Mouse (Mus musculus) Patski (cell line): ENCODE results near the gene Lexm. TPM values are rescaled to one million over a fixed set of nuclear protein-coding genes. Genes with fewer than 3 reads are reported as not detected.

Source experiments
- ATAC-seq: fragments of 100-300 bp; one replicate; pipeline ENCODE4 v1.8.0; 2021
- CTCF ChIA-PET: fragments of 350-600 bp; sonication (Branson Sonifier 250); formaldehyde crosslinking; loops from one replicate; lab custom pipeline; 2022; ENCODE audit warnings: inconsistent platforms; lab: Charles Lee
- POLR2A ChIA-PET: fragments of 350-600 bp; sonication (Branson Sonifier 250); formaldehyde crosslinking; loops from one replicate; lab custom pipeline; 2022; ENCODE audit warnings: antibody characterized with exemption, inconsistent platforms; lab: Charles Lee
- DNase-seq: peaks from one replicate; pipeline ENCODE4 v3.0.0-alpha.2; 2011; ENCODE audit warnings: low read depth, low spot score
- H3K27me3 ChIP-seq: fragments of 371-371 bp; one replicate; pipeline ENCODE4 v1.5.1; 2021
- CTCF ChIP-seq: fragments of 100-300 bp; IDR thresholded peaks from one replicate; pipeline ENCODE4 v1.5.1; 2021
- in situ Hi-C: fragments of 300-500 bp; cut with MboI; formaldehyde crosslinking; loops from 3 replicates; pipeline ENCODE4 v1.11.1; 2018; ENCODE audit warnings: low pct_unique_long_range_greater_than_20kb, mixed read lengths
- polyA plus RNA-seq: library from polyadenylated mRNA; unstranded; gene quantifications from one replicate; pipeline ENCODE4 v1.2.3, GENCODE M21; 2021

Lexm gene
- polyA plus RNA-seq, 1 experiment from 2014 or later: not detected

DNA sequence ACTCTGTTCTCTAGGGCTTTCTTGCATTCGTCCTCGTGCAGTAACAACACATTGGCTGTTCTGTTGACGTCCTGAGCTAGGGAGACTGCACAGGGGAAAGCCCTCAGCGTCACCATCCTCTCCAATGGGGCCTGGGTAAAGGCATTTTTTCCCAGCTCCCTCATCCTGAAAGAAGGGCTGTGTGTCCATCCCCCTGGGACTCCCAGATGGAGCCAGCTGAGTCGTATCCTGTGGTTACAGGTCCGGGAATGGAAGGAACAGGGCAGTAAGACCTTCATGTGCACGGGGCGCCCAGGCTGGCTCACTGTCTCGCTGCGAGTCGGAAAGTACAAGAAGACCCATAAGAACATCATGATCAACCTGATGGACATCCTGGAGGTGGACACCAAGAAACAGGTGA lies 52.9 kb downstream of the Lexm start:
- no peaks in the 10 kb centered on the region for H3K27me3 ChIP-seq
- no peak for TF ChIP-seq CTCF
- in situ Hi-C loops: no loop called here
- ChIA-PET CTCF (no interaction called here), POLR2A (no interaction called here)
- ATAC-seq: no peak
- DNase-seq: no peak

DNA sequence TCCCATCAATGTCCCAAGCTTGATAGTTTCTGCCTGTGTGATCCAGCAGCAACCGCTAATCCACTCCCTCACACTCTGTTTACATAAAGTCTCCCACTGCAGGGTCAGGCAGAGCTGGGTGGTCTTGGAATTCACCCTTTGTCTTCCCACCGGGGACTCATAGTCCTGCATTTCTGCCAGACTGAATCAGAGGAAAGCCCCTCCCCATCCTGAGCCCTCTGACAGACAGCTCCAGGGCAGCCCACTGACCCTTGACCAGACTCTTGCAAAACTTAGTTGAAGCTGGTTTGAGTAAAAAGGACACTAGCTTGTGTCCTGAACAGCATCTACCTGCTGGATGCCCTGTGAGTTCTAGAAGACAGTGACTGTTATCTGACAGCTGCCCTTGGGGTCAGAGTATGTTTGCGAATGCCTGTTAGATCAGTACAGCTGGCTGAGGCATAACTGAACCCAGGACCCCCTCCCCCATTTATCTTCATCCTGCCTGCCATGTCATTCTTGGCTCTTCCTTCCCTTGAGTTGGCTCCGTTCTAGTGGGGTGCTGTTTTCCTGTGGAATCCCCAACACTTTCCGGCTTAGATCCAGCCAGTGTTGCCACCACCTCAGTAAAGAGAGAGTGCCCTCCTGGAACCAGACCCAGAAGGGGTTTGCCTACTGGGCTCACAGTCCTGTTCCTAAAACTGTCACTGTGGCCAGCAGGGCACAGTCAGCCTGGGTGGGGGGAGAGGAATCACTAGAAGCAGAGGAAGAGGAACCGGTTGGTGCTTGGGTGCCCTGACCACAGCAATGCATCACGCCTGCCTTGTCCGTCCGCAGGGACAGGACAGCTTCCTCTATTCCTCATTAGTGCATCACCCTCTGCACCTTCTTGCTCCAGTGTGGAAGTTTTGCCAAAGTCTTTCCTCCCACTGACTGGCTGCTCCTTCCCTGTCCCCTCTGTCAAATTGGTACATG lies 53.9 kb downstream of the Lexm start:
- ATAC-seq (no peak), DNase-seq (no peak)
- no peak for TF ChIP-seq CTCF
- in situ Hi-C loops: no loop called here
- ChIA-PET POLR2A (no interaction called here), CTCF (no interaction called here)
- H3K27me3 ChIP-seq: no peaks in the 10 kb centered on the region

DNA sequence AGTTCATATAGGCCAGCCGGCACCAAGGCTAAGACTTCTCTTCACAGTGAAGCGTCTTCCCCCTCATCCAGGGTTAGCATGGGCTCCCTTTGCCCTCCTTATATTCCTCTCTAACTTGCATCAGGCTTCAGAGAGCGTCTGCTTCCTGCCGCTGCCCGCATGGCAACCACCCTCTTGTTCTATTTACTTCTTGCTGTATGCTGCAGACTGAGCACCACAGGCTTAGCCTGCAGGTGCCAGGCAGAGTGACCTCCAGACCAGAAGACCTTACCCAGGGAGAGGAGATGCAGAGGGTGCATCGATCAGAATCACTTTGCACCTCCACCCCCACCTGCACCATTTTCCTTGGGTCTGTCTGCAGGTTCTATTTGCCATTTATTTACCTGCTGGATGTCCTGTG lies 55.0 kb downstream of the Lexm start:
- POLR2A ChIA-PET: interaction anchor here (0.5 kb wide), 1 partner anchor 55 kb away, joined by 5 read pairs; no protein-coding TSS in a partner anchor
- no peaks in the 10 kb centered on the region for H3K27me3 ChIP-seq
- ATAC-seq (no peak), DNase-seq (no peak)
- CTCF ChIA-PET: no interaction called here
- TF ChIP-seq CTCF: no peak
- in situ Hi-C loops: no loop called here

DNA sequence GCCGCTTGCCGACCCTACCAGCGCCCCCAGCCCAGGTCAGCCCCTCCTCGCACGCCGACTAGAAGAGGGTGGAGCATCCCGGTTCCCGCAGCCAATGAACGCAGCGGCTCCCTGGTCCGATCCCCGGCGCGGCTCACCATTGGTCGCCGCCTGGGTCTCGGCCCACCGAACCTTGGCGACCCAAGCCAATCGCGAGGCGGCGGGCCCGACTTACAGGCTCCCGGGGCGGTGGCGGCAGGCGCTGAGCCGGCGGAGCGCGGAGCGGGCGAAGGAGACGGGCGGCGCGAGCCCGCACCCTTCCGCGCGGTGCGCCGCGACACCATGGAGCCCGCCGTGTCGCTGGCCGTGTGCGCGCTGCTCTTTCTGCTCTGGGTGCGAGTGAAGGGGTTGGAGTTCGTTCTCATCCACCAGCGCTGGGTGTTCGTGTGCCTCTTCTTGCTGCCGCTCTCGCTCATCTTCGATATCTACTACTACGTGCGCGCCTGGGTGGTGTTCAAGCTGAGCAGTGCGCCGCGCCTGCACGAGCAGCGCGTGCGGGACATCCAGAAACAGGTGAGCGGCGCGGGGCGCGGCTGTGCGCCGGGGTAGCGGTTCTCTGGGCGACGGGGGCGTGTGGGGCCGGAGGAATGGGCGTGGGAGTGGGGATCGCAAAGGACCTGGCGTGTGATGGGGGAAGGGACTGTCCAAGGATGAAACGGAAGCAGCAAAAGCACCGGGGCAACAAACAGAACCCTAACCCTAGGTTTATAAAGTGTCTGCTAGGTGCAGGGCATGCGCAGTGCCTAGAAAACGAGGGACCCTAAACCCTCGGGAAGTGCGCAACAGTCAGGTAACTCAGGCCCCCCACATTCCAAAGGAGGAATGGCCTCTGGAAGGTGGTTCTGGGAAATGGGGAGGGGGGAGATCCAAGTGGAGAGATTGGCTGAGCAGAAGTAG lies 55.9 kb downstream of the Lexm start, which contains the start of gene Dhcr24:
TSS of gene Dhcr24 (plus strand) at position 193 of the 936 bp plus-strand sequence.
- CTCF ChIA-PET: no interaction called here
- POLR2A ChIA-PET: interaction anchor here (0.5 kb wide), 1 partner anchor 55 kb away, joined by 5 read pairs; no protein-coding TSS in a partner anchor
- in situ Hi-C loops: no loop called here
- DNase-seq: no peak
- no peak for TF ChIP-seq CTCF
- ATAC-seq: peak; percentile 89
- no peaks in the 10 kb centered on the region for H3K27me3 ChIP-seq

DNA sequence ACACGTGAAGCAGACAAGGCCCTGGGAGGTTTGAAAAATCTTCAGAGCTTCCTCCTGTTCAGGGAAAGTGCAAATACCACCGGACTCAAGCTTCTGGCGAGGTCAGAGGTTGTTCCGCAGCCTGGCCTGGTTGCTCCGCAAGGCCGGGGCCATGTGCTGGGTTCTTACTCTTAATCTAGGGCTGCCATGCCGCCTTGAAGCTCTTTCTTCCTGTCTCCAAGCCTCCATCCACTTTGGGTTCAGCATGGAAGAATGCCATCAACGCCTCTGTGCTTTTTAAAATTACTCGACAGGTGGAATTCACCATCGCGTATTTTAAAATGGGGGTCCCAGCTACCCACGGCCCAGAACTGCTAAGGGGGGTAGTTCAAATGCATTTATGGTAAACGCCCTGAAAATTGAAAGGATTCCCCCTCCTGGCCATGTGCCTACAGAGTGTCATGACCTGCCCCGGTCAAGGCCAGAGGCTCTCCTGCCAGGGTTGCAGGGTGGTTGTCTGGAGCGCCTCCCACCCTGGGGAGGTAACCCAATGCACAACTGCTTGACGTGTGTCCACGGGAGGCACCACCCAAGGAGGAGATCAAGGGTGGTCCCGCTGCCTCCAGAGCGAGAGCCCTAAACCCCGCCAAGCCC lies 56.7 kb downstream of the Lexm start:
- TF ChIP-seq CTCF: no peak
- no peaks in the 10 kb centered on the region for H3K27me3 ChIP-seq
- POLR2A ChIA-PET: interaction anchor here (0.6 kb wide), 1 partner anchor 1364 kb away, joined by 3 read pairs; no protein-coding TSS in a partner anchor
- in situ Hi-C loops: no loop called here
- CTCF ChIA-PET: no interaction called here
- ATAC-seq (peak; percentile 41), DNase-seq (no peak)

DNA sequence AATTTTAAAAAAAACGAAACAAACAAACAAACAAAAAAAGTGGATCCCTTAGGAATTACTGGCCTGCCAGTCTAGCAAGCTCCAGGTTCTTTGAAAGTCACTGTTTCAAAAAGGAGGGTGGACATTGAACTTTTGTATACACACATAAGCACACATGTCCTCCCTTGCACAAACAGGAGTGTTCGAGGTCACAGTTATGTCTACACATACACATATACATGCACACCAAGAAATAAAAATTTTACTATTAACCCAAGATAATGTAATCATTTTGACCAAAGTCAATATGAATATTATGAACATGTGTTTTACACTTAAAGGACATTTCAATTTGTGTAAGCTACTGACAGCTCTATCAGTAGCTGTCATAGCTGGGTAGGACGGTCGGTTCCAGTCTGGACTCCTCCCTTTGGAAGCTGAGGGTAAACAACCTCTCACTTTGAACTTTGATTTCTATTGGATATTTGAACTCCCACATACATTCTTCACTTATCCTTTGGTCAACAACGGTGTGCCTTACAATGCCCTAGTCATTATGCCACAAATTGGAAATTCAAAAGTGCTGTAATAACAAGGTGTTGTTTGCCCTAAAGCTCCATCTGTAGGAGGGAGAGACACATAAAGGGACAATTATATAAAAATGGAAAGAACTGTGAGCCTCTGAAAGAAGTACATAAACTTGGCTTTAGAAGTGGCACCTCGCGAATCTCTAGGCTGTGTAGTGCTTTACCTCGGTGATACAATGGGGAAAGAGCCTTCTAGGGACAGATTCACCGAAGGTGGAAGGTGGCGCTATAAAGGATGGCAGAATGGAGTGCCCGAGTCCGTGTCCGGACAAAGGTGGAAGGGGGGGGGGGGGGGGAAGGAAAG lies 57.5 kb downstream of the Lexm start:
- in situ Hi-C loops: no loop called here
- POLR2A ChIA-PET: interaction anchor here (0.6 kb wide), 1 partner anchor 1364 kb away, joined by 3 read pairs; no protein-coding TSS in a partner anchor

DNA sequence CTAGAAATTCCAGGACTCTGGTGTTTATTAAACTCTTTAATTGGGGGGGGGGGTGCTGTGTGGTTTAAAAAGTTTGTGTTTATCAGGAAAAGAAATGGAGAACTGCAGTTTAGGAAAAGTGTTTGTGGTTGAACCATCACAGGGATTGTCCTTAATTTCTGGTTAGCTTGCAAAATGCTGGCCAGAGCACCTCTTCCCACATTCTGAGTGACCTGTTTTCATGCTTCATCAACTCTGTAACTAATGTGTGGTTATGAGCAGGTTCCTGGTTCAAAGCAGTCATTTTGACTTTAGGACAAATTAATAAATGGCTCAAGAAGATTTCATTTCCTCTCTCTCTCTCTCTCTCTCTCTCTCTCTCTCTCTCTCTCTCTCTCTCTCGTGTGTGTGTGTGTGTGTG lies 59.1 kb downstream of the Lexm start:
- DNase-seq (no peak), ATAC-seq (no peak)
- ChIA-PET POLR2A (no interaction called here), CTCF (interaction anchor here (1.2 kb wide), 1 partner anchor 17 kb away, joined by 3 read pairs; no protein-coding TSS in a partner anchor)
- in situ Hi-C loops: no loop called here
- H3K27me3 ChIP-seq: no peaks in the 10 kb centered on the region
- no peak for TF ChIP-seq CTCF

More for the DNA sequence above, 57.5 kb downstream of the Lexm start:
- no peak for TF ChIP-seq CTCF
- no peak for DNase-seq
- no peaks in the 10 kb centered on the region for H3K27me3 ChIP-seq
- CTCF ChIA-PET: no interaction called here
- no peak for ATAC-seq

DNA sequence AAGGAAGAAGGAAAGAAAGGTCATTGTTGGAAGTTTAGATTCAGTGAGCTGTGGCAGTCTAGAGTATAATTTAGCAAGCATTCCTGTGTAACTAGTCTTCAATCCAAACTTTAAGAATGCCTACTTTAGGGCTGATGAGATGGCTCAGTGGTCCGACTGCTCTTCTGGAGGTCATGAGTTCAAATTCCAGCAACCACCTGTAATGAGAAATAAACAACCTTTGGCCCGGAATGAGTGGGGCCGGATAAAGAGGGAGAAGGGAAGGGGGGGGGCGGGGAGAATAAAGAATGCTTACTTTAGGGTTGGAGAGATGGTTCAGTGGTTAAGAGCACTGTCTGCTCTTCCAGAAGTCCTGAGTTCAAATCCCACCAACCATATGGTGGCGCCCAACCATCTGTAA lies 59.8 kb downstream of the Lexm start:
- H3K27me3 ChIP-seq: no peaks in the 10 kb centered on the region
- DNase-seq: no peak
- ATAC-seq: no peak
- TF ChIP-seq CTCF: no peak
- in situ Hi-C loops: no loop called here
- ChIA-PET CTCF (no interaction called here), POLR2A (no interaction called here)

DNA sequence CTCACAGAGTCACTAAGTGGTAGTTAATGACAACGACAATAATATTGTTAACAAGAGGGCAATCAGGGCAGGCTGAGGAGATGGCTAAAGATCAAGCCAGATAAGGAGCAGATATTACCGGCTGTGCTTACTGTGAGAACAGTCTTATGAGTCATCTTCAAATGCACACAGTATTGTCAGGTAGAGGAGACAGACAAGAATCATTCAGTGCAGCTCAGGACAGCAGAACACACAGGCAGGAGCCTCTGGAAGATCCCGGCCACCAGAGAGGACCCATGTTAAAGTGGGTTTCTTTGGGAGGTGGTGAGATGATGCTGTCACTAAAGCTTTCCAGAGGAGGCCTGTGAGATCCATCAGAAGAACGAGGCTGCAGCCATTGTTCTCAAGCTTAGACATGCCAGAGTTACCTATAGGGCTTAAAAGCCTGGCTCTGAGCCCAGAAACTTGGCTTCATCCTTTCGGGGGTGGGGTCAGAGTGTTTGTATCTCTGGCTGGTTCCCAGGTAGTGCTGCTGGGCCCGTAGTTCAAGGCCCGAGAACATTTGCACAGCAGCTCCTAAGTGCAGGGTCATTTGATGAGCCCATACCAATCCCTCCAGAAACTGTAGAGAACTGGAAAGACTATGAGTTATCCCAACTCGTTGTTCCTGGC lies 66.4 kb downstream of the Lexm start:
- TF ChIP-seq CTCF: no peak
- no peak for DNase-seq
- in situ Hi-C loops: no loop called here
- ChIA-PET POLR2A (no interaction called here), CTCF (no interaction called here)
- no peak for ATAC-seq
- H3K27me3 ChIP-seq: no peaks in the 10 kb centered on the region
